Mouse (Mus musculus): Measurements from ENCODE around the gene Tfpi2.

DNA sequence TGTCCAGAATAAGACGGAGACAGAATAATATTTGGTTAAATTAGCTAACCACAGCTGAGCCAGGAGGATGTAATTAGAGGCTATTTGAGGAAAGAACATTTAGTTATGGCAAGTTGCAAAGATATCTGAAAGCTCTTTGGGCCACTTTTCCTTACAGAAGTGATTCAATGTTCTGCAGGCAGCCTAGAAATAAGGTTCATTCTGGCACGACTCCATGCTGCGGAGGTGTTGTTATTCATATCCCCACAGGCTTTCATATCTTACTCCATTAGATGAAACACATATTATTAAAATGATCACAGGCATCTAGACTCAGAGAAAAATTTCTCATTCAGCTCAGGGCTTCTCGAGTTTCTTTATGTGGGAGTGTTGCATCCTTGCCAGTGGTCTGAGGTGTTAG, 65.8 kb downstream of the Tfpi2 start:
- no peak for TF ChIP-seq CTCF (IDR thresholded peaks at IDR 0.05; ENCODE audit: extremely low read depth, insufficient read depth, low read length)
- no peak for TF ChIP-seq POLR2A (IDR thresholded peaks at IDR 0.05; ENCODE audit: extremely low read depth, insufficient read depth, low read length)
